Mouse (Mus musculus): ENCODE measurements at regions not wholly inside any gene's neighbourhood (a gene's known extent, or its start where the extent isn't known, plus 50 kb on each side); places are given as distances from the start of the nearest gene placed in this dataset.

DNA sequence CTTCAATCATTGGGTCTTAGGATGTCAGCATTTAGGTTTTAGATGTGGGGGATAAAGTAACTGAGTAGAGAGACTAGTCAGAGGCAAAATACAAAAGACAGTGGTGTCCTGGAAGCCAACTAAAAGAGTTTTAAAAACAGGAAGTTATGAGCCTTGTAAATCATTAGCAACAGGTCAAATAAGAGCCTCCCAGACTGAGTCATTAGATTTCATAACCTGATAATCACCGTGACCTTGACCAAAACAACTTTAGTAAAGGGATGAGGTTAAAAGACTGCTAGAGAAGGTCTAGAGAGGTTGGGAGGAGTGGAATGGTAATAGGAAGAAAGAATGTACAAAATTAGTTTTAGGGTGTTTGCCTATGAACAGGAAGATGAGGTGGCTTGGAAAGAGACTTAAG lies 103.4 kb upstream of the Pde7b start:
- Histone ChIP-seq H3K27me3 (ENCODE audit: control insufficient read depth in 1 of 2, insufficient read depth in 2 of 2, low read length in 2 of 2) (no peaks in the 10 kb centered on the region; a peak in 1 of 4 replicates), H3K36me3 (ENCODE audit: control insufficient read depth in 1 of 2, insufficient read depth in 2 of 2, low read length in 2 of 2) (no peaks in the 10 kb centered on the region), H3K79me2 (ENCODE audit: control insufficient read depth, insufficient read depth, low read length, poor library complexity) (no peaks in the 10 kb centered on the region), H3K9ac (ENCODE audit: control insufficient read depth, low read depth, low read length, poor library complexity, severe bottlenecking) (no peak overlapping the region), H3K4me1 (ENCODE audit: control insufficient read depth in 1 of 2, insufficient read depth in 2 of 2, low read length in 2 of 2) (no peaks in the 10 kb centered on the region), H3K9me3 (replicated peaks; ENCODE audit: insufficient read depth, low read length) (no peaks in the 10 kb centered on the region), H3K27ac (ENCODE audit: control insufficient read depth, low read depth, low read length) (no peak overlapping the region), H3K4me3 (ENCODE audit: control insufficient read depth in 1 of 2, insufficient read depth in 1 of 2, low read depth in 2 of 2, low read length in 2 of 2) (no peak overlapping the region)
- TF ChIP-seq SIN3A (IDR thresholded peaks at IDR 0.05; ENCODE audit: low read length) = no peak
- no peak for TF ChIP-seq ELF1 (IDR thresholded peaks at IDR 0.05; ENCODE audit: low read depth, low read length)
- TF ChIP-seq E2F4 (IDR thresholded peaks at IDR 0.05; ENCODE audit: borderline replicate concordance, low read depth, low read length) = no peak
- no peak for TF ChIP-seq MYC (IDR thresholded peaks at IDR 0.05; ENCODE audit: low read depth, low read length)
- TF ChIP-seq USF2 (IDR thresholded peaks at IDR 0.05; ENCODE audit: borderline replicate concordance in 1 of 2, insufficient read depth in 1 of 2, low read depth in 1 of 2, low read length in 2 of 2) = no peak
- TF ChIP-seq MAX (IDR thresholded peaks at IDR 0.05; ENCODE audit: low read length) = no peak
- TF ChIP-seq MYB (IDR thresholded peaks at IDR 0.05; ENCODE audit: low read depth, low read length) = no peak
- TF ChIP-seq TAL1 (IDR thresholded peaks at IDR 0.05; ENCODE audit: low read length) = no peak
- TF ChIP-seq GABPA (IDR thresholded peaks at IDR 0.05; ENCODE audit: low read depth, low read length) = no peak
- DNase-seq (ENCODE audit: low read depth, low spot score) = peak; percentile 9

DNA sequence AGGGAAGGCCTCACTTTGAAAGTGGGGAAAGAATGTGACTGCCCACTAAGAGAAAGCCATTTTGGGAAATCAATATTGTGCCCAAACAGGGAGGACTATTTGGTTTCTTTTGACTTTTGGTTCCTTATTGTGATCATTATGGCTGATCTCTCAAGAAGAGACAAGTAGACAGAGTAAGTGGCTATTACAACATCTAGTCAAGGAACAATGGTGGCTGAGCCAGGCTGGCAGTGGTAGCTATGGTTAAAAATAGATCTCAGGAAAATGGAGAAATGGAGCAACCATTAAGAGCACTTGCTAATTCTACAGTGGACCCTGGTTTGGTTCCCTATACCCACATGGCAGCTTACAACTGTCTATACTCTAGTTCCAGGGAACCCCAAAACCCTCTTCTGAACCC lies 102.6 kb upstream of the Pde7b start:
- TF ChIP-seq TAL1 (IDR thresholded peaks at IDR 0.05; ENCODE audit: low read length) (no peak), CHD2 (IDR thresholded peaks at IDR 0.05; ENCODE audit: low read length) (no peak), NELFE (IDR thresholded peaks at IDR 0.05; ENCODE audit: low read depth, low read length) (no peak), USF2 (IDR thresholded peaks at IDR 0.05; ENCODE audit: borderline replicate concordance in 1 of 2, insufficient read depth in 1 of 2, low read depth in 1 of 2, low read length in 2 of 2) (no peak), UBTF (IDR thresholded peaks at IDR 0.05; ENCODE audit: borderline replicate concordance, insufficient read depth, low read depth, low read length) (no peak), HCFC1 (IDR thresholded peaks at IDR 0.05; ENCODE audit: low read depth, low read length) (no peak), MXI1 (IDR thresholded peaks at IDR 0.05; ENCODE audit: low read depth, low read length) (no peak), ELF1 (IDR thresholded peaks at IDR 0.05; ENCODE audit: low read depth, low read length) (no peak), MAZ (IDR thresholded peaks at IDR 0.05; ENCODE audit: low read depth, low read length) (no peak)
- H3K4me3 ChIP-seq (ENCODE audit: control insufficient read depth in 1 of 2, insufficient read depth in 1 of 2, low read depth in 2 of 2, low read length in 2 of 2) = no peak overlapping the region
- no peaks in the 10 kb centered on the region for H3K79me2 ChIP-seq (ENCODE audit: control insufficient read depth, insufficient read depth, low read length, poor library complexity)
- H3K4me1 ChIP-seq (ENCODE audit: control insufficient read depth in 1 of 2, insufficient read depth in 2 of 2, low read length in 2 of 2) = no peaks in the 10 kb centered on the region
- no peak for DNase-seq (ENCODE audit: low read depth, low spot score)
- H3K9me3 ChIP-seq (replicated peaks; ENCODE audit: insufficient read depth, low read length) = no peaks in the 10 kb centered on the region
- no peak overlapping the region for H3K9ac ChIP-seq (ENCODE audit: control insufficient read depth, low read depth, low read length, poor library complexity, severe bottlenecking)
- H3K27ac ChIP-seq (ENCODE audit: control insufficient read depth, low read depth, low read length) = no peak overlapping the region
- no peaks in the 10 kb centered on the region for H3K36me3 ChIP-seq (ENCODE audit: control insufficient read depth in 1 of 2, insufficient read depth in 2 of 2, low read length in 2 of 2)
- no peaks in the 10 kb centered on the region; a peak in 1 of 4 replicates for H3K27me3 ChIP-seq (ENCODE audit: control insufficient read depth in 1 of 2, insufficient read depth in 2 of 2, low read length in 2 of 2)

DNA sequence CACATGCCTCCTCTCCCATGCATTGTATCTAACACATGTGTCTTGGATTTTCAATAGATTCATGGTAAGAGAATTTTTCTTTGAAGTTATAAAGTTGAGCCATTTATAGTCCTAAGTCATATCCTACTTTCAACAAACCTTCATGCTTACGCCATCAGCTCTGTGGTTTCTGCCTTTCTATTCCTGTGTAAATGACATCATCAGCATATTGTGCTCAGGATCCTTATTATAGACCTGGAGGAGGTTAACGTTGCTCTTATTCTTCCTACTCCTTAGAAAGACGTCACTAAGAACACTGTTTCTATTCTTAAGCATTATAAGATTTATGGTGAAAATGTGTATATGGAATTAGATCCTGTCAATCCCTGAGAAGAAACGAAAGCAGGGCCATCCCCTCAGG lies 93.7 kb upstream of the Pde7b start:
- no peaks in the 10 kb centered on the region for H3K4me1 ChIP-seq (ENCODE audit: control insufficient read depth in 1 of 2, insufficient read depth in 2 of 2, low read length in 2 of 2)
- no peak for DNase-seq (ENCODE audit: low read depth, low spot score)
- H3K4me3 ChIP-seq (ENCODE audit: control insufficient read depth in 1 of 2, insufficient read depth in 1 of 2, low read depth in 2 of 2, low read length in 2 of 2) = no peak overlapping the region
- H3K9ac ChIP-seq (ENCODE audit: control insufficient read depth, low read depth, low read length, poor library complexity, severe bottlenecking) = no peak overlapping the region
- H3K79me2 ChIP-seq (ENCODE audit: control insufficient read depth, insufficient read depth, low read length, poor library complexity) = no peaks in the 10 kb centered on the region
- TF ChIP-seq HCFC1 (IDR thresholded peaks at IDR 0.05; ENCODE audit: low read depth, low read length) (no peak), TCF12 (IDR thresholded peaks at IDR 0.05; ENCODE audit: low read depth, low read length) (no peak), MAFK (IDR thresholded peaks at IDR 0.05; ENCODE audit: borderline replicate concordance, low read depth, low read length) (no peak), BHLHE40 (IDR thresholded peaks at IDR 0.05; ENCODE audit: borderline replicate concordance, low read depth, low read length) (no peak), NRF1 (IDR thresholded peaks at IDR 0.05; ENCODE audit: insufficient read depth, low read depth, low read length, poor library complexity, severe bottlenecking) (no peak), USF1 (IDR thresholded peaks at IDR 0.05; ENCODE audit: low read depth, low read length) (no peak), ETS1 (IDR thresholded peaks at IDR 0.05; ENCODE audit: low read depth, low read length) (no peak), MYB (IDR thresholded peaks at IDR 0.05; ENCODE audit: low read depth, low read length) (no peak), MAX (IDR thresholded peaks at IDR 0.05; ENCODE audit: low read length) (no peak), SIN3A (IDR thresholded peaks at IDR 0.05; ENCODE audit: low read length) (no peak), CHD1 (IDR thresholded peaks at IDR 0.05; ENCODE audit: low read depth, low read length) (no peak), POLR2AphosphoS2 (IDR thresholded peaks at IDR 0.05; ENCODE audit: low read length) (no peak), RCOR1 (IDR thresholded peaks at IDR 0.05; ENCODE audit: low read depth, low read length) (no peak), CHD2 (IDR thresholded peaks at IDR 0.05; ENCODE audit: low read length) (no peak), SMC3 (IDR thresholded peaks at IDR 0.05; ENCODE audit: low read depth, low read length) (no peak), USF2 (IDR thresholded peaks at IDR 0.05; ENCODE audit: borderline replicate concordance in 1 of 2, insufficient read depth in 1 of 2, low read depth in 1 of 2, low read length in 2 of 2) (no peak)
- H3K27me3 ChIP-seq (ENCODE audit: control insufficient read depth in 1 of 2, insufficient read depth in 2 of 2, low read length in 2 of 2) = peaks cover 0 to 4% of the 10 kb centered on the region in 2 experiments; a peak in 3 of 4 replicates
- no peaks in the 10 kb centered on the region for H3K36me3 ChIP-seq (ENCODE audit: control insufficient read depth in 1 of 2, insufficient read depth in 2 of 2, low read length in 2 of 2)
- H3K27ac ChIP-seq (ENCODE audit: control insufficient read depth, low read depth, low read length) = no peak overlapping the region
- H3K9me3 ChIP-seq (replicated peaks; ENCODE audit: insufficient read depth, low read length) = no peaks in the 10 kb centered on the region

All from MEL (cell line).